Mouse (Mus musculus) lung, embryonic 15.5 days (tissue): ENCODE results near the gene Agbl1. TPM values are rescaled to one million over a fixed set of nuclear protein-coding genes. Genes with fewer than 3 reads are reported as not detected.

Source experiments
- ATAC-seq: fragments of 200-750 bp; cut with Nextera tagmentation; 2 replicates; pipeline ENCODE4 v1.8.0; 2017; ENCODE audit warnings: moderate number of reproducible peaks, borderline replicate concordance; ENCODE audit not compliant: low FRiP score, low TSS enrichment; ENCODE audit errors: extremely low read depth
- H3K27ac ChIP-seq: fragments of 300-500 bp; sonication (generic); 2 replicates; pipeline ENCODE4 v1.5.1; 2015; ENCODE audit warnings: moderate library complexity, mild to moderate bottlenecking, inconsistent platforms
- H3K27me3 ChIP-seq: fragments of 300-500 bp; sonication (generic); 2 replicates; pipeline ENCODE4 v1.6.1; 2015; ENCODE audit warnings: inconsistent platforms
- H3K36me3 ChIP-seq: fragments of 300-500 bp; sonication (generic); 2 replicates; pipeline ENCODE4 v1.6.1; 2015; ENCODE audit warnings: inconsistent platforms
- H3K4me1 ChIP-seq: fragments of 300-500 bp; sonication (generic); 2 replicates; pipeline ENCODE4 v1.6.1; 2015; ENCODE audit warnings: inconsistent platforms
- H3K4me2 ChIP-seq: fragments of 300-500 bp; sonication (generic); 2 replicates; pipeline ENCODE4 v1.6.1; 2015; ENCODE audit warnings: inconsistent platforms, mild to moderate bottlenecking, moderate library complexity
- H3K4me3 ChIP-seq: fragments of 300-500 bp; sonication (generic); 2 replicates; pipeline ENCODE4 v1.5.1; 2015; ENCODE audit warnings: mild to moderate bottlenecking, inconsistent platforms
- H3K9ac ChIP-seq: fragments of 300-500 bp; sonication (generic); 2 replicates; pipeline ENCODE4 v1.6.1; 2015; ENCODE audit warnings: inconsistent platforms
- H3K9me3 ChIP-seq: fragments of 300-500 bp; sonication (generic); 2 replicates; pipeline ENCODE4 v1.6.1; 2016; ENCODE audit warnings: inconsistent platforms
- whole genome bisulfite sequencing: fragments of 180-500 bp; shearing (Covaris S2); methylation state at CpG from one replicate; pipeline ENCODE4 v1.1.7; 2015; 5-methylcytosine and 5-hydroxymethylcytosine counted together
- polyA plus RNA-seq: library from polyadenylated mRNA; unstranded; fragments of >200 nt; fragmentation: Nextera tagmentation; extraction: Ambion mirVana; gene quantifications from 2 replicates; pipeline ENCODE4 v1.2.1, GENCODE M21; 2015

Gene Agbl1
- polyA plus RNA-seq, 1 experiment from 2014 or later, result 0.05 TPM

- no peak overlapping the region for H3K27ac ChIP-seq
- H3K9me3 ChIP-seq, result no peaks in the 10 kb centered on the region
- H3K4me1 ChIP-seq, result no peaks in the 10 kb centered on the region
- no peak for ATAC-seq
- no peaks in the 10 kb centered on the region for H3K36me3 ChIP-seq
- no peak overlapping the region for H3K4me3 ChIP-seq
- H3K9ac ChIP-seq, result no peak overlapping the region
- H3K27me3 ChIP-seq, result no peaks in the 10 kb centered on the region
- H3K4me2 ChIP-seq, result no peak overlapping the region
- 73% methylated on average over 3 of the region's 3 CpGs for WGBS
Observed at GRCm38 (mm10) chr7:76287531-76287930, 57.8 kb downstream of the Agbl1 start.

GRCm38 (mm10) chr7:76321866-76322553, 92.3 kb downstream of the Agbl1 start:
- 60% methylated on average over 4 of the region's 4 CpGs for WGBS
- Histone ChIP-seq H3K4me3 (no peak overlapping the region), H3K9ac (no peak overlapping the region)

GRCm38 (mm10) chr7:76326091-76326490, 96.4 kb downstream of the Agbl1 start:
- WGBS, result 31% methylated on average over 2 of the region's 2 CpGs
- H3K27ac ChIP-seq, result no peak overlapping the region
- ATAC-seq, result no peak
- H3K4me2 ChIP-seq, result no peak overlapping the region
- no peaks in the 10 kb centered on the region for H3K36me3 ChIP-seq
- no peaks in the 10 kb centered on the region for H3K4me1 ChIP-seq
- H3K27me3 ChIP-seq, result no peaks in the 10 kb centered on the region
- no peak overlapping the region for H3K9ac ChIP-seq
- no peak overlapping the region for H3K4me3 ChIP-seq
- H3K9me3 ChIP-seq, result no peaks in the 10 kb centered on the region

More at GRCm38 (mm10) chr7:76321866-76322553, 92.3 kb downstream of the Agbl1 start:
- Histone ChIP-seq H3K4me2 (no peak overlapping the region), H3K4me1 (no peaks in the 10 kb centered on the region), H3K27ac (no peak overlapping the region), H3K27me3 (no peaks in the 10 kb centered on the region), H3K36me3 (no peaks in the 10 kb centered on the region), H3K9me3 (no peaks in the 10 kb centered on the region)
- ATAC-seq, result no peak

- WGBS, result 89% methylated on average over 4 of the region's 4 CpGs
- Histone ChIP-seq H3K27me3 (no peaks in the 10 kb centered on the region), H3K4me2 (no peak overlapping the region)
Observed at GRCm38 (mm10) chr7:76339308-76339707, 109.6 kb downstream of the Agbl1 start.

GRCm38 (mm10) chr7:76341601-76342000, 111.9 kb downstream of the Agbl1 start:
- WGBS, result 92% methylated on average over 1 of the region's 1 CpGs

More at GRCm38 (mm10) chr7:76339308-76339707, 109.6 kb downstream of the Agbl1 start:
- Histone ChIP-seq H3K27ac (no peak overlapping the region), H3K4me3 (no peak overlapping the region), H3K4me1 (no peaks in the 10 kb centered on the region), H3K36me3 (no peaks in the 10 kb centered on the region), H3K9me3 (no peaks in the 10 kb centered on the region), H3K9ac (no peak overlapping the region)
- no peak for ATAC-seq

GRCm38 (mm10) chr7:76353469-76353868, 123.8 kb downstream of the Agbl1 start:
- Histone ChIP-seq H3K4me3 (no peak overlapping the region), H3K27ac (no peak overlapping the region), H3K9ac (no peak overlapping the region), H3K27me3 (no peaks in the 10 kb centered on the region), H3K4me2 (no peak overlapping the region), H3K9me3 (no peaks in the 10 kb centered on the region), H3K4me1 (no peaks in the 10 kb centered on the region), H3K36me3 (no peaks in the 10 kb centered on the region)
- ATAC-seq, result no peak
- 57% methylated on average over 10 of the region's 10 CpGs for WGBS

More at GRCm38 (mm10) chr7:76341601-76342000, 111.9 kb downstream of the Agbl1 start:
- H3K36me3 ChIP-seq, result no peaks in the 10 kb centered on the region
- H3K4me1 ChIP-seq, result no peaks in the 10 kb centered on the region
- no peak overlapping the region for H3K4me2 ChIP-seq
- no peak overlapping the region for H3K4me3 ChIP-seq
- H3K27ac ChIP-seq, result no peak overlapping the region
- no peak for ATAC-seq
- H3K9ac ChIP-seq, result no peak overlapping the region
- no peaks in the 10 kb centered on the region for H3K27me3 ChIP-seq
- H3K9me3 ChIP-seq, result no peaks in the 10 kb centered on the region

GRCm38 (mm10) chr7:76354510-76354909, 124.8 kb downstream of the Agbl1 start:
- no peaks in the 10 kb centered on the region for H3K27me3 ChIP-seq
- ATAC-seq, result no peak
- H3K36me3 ChIP-seq, result no peaks in the 10 kb centered on the region
- H3K9ac ChIP-seq, result no peak overlapping the region
- 27% methylated on average over 3 of the region's 3 CpGs for WGBS
- no peaks in the 10 kb centered on the region for H3K4me1 ChIP-seq
- no peak overlapping the region for H3K4me2 ChIP-seq
- no peak overlapping the region for H3K27ac ChIP-seq
- no peaks in the 10 kb centered on the region for H3K9me3 ChIP-seq
- H3K4me3 ChIP-seq, result no peak overlapping the region

GRCm38 (mm10) chr7:76371269-76371668, 141.6 kb downstream of the Agbl1 start:
- 59% methylated on average over 4 of the region's 4 CpGs for WGBS
- ATAC-seq, result no peak
- no peaks in the 10 kb centered on the region for H3K27me3 ChIP-seq
- no peak overlapping the region for H3K4me2 ChIP-seq
- H3K4me3 ChIP-seq, result no peak overlapping the region
- H3K36me3 ChIP-seq, result no peaks in the 10 kb centered on the region
- H3K4me1 ChIP-seq, result no peaks in the 10 kb centered on the region
- no peak overlapping the region for H3K27ac ChIP-seq
- no peak overlapping the region for H3K9ac ChIP-seq
- H3K9me3 ChIP-seq, result no peaks in the 10 kb centered on the region

- no peak for ATAC-seq
- Histone ChIP-seq H3K4me2 (no peak overlapping the region), H3K9me3 (no peaks in the 10 kb centered on the region), H3K36me3 (no peaks in the 10 kb centered on the region), H3K27ac (no peak overlapping the region), H3K4me3 (no peak overlapping the region), H3K9ac (no peak overlapping the region), H3K27me3 (no peaks in the 10 kb centered on the region), H3K4me1 (no peaks in the 10 kb centered on the region)
- WGBS, result 87% methylated on average over 3 of the region's 3 CpGs
Observed at GRCm38 (mm10) chr7:76379493-76379892, 149.8 kb downstream of the Agbl1 start.

GRCm38 (mm10) chr7:76381986-76382385, 152.3 kb downstream of the Agbl1 start:
- H3K27ac ChIP-seq, result no peak overlapping the region
- H3K9me3 ChIP-seq, result no peaks in the 10 kb centered on the region
- ATAC-seq, result no peak
- no peak overlapping the region for H3K9ac ChIP-seq
- WGBS, result 65% methylated on average over 2 of the region's 2 CpGs
- no peaks in the 10 kb centered on the region for H3K27me3 ChIP-seq
- H3K36me3 ChIP-seq, result no peaks in the 10 kb centered on the region
- no peak overlapping the region for H3K4me2 ChIP-seq
- no peaks in the 10 kb centered on the region for H3K4me1 ChIP-seq
- H3K4me3 ChIP-seq, result no peak overlapping the region

GRCm38 (mm10) chr7:76389240-76389639, 159.6 kb downstream of the Agbl1 start:
- H3K27me3 ChIP-seq, result no peaks in the 10 kb centered on the region
- peak; percentile 56; the same call in 1 of the 2 replicates for ATAC-seq
- no peaks in the 10 kb centered on the region for H3K36me3 ChIP-seq
- WGBS, result 43% methylated on average over 5 of the region's 5 CpGs
- peak overlapping the region; percentile 9; the same call in 1 of the 2 replicates for H3K27ac ChIP-seq
- H3K4me3 ChIP-seq, result no peak overlapping the region
- H3K9ac ChIP-seq, result no peak overlapping the region
- H3K4me1 ChIP-seq, result peaks cover 13% of the 10 kb centered on the region; the same call in 1 of the 2 replicates
- no peak overlapping the region for H3K4me2 ChIP-seq
- H3K9me3 ChIP-seq, result no peaks in the 10 kb centered on the region

- H3K9me3 ChIP-seq, result no peaks in the 10 kb centered on the region
- H3K27ac ChIP-seq, result no peak overlapping the region
- WGBS, result 7% methylated on average over 15 of the region's 15 CpGs
- H3K4me2 ChIP-seq, result peak overlapping the region; percentile 54
- H3K4me3 ChIP-seq, result peak overlapping the region; percentile 25; the same call in 1 of the 2 replicates
- no peaks in the 10 kb centered on the region for H3K36me3 ChIP-seq
- H3K4me1 ChIP-seq, result peaks cover 13% of the 10 kb centered on the region; the same call in 1 of the 2 replicates
- H3K27me3 ChIP-seq, result no peaks in the 10 kb centered on the region
- H3K9ac ChIP-seq, result no peak overlapping the region
- peak; percentile 49; the same call in 1 of the 2 replicates for ATAC-seq
Observed at GRCm38 (mm10) chr7:76392296-76392940, 162.7 kb downstream of the Agbl1 start.
